Mouse (Mus musculus) frontal cortex, postnatal 36 days (tissue): ENCODE measurements around the gene Ptpn1.

Experiments
- DNase-seq, 2 experiments: peaks; one replicate each; pipeline ENCODE4 v3.0.0; 2022; ENCODE audit warnings: low spot score in 2 of 2

The Ptpn1 gene

GRCm38 (mm10) chr2:167931985-167932726, at the start of gene Ptpn1:
Ptpn1 (plus strand) TSS chr2:167932057.
- peak; percentile 97 to 98 for DNase-seq

- DNase-seq = no peak
Observed at GRCm38 (mm10) chr2:167886485-167886884, 45.4 kb upstream of the Ptpn1 start.

DNA sequence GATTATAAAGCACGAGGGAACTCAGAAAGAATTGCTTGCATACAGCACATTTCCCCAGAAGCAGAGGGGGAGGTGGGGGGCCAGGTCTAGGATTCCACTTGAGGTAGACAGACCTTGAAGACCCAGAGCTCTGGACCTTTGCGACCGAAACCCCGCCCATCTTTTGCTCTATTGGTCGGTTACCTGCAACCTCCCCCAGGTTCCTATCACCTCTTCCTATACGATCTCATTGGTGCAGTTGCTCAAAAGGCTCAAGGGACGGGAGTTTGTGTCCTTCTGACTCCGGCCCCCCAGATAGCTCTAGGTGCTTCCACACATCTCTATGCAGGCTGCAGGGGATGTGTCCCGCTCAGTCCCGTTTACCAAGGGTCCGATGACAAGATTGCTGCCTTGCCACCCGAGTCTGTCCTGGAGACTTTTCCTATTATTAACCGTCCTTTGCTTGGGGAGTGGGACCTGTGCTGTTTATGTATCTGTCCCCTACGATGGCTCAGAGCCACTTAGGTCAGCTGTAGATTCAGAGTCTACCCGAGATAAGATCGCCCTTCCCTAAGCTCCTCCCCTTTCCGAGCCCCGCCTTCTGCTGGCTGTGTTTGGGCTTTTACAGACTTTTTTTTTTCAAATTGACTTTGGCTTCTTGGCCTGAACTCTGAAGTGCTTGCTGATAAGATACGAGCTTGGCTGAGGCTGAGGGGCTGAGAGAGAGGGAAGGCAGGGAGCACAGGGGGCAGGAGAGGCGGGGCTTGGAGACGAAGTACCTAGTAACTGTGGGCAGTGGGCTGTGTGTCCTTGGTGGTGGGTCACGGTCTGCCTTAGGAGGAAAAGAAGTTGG, 44.1 kb upstream of the Ptpn1 start:
- no peak for DNase-seq

GRCm38 (mm10) chr2:167888834-167889233, 43.0 kb upstream of the Ptpn1 start:
- no peak for DNase-seq

DNA sequence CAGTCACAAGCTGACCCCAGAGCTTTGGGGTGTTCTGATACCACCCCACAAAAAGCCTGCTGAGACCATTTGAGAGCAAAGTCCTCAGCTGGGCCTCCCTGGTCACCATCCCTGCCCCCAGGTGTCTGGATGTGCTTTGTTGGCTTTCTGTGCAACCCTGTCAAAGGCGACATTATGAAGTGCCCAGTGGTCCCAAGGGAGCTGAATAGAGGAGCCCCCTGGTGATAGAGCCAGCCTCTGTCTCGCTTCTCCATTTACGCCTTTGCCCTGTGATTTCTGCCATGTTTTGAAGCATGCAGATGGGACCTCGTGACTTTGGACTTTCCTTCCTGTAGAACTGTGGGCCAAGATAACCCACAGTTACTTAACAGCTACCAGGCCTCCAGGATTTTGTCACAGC, 42.0 kb upstream of the Ptpn1 start:
- no peak for DNase-seq

GRCm38 (mm10) chr2:167891908-167892307, 39.9 kb upstream of the Ptpn1 start:
- DNase-seq = peak; percentile 29 to 43

DNA sequence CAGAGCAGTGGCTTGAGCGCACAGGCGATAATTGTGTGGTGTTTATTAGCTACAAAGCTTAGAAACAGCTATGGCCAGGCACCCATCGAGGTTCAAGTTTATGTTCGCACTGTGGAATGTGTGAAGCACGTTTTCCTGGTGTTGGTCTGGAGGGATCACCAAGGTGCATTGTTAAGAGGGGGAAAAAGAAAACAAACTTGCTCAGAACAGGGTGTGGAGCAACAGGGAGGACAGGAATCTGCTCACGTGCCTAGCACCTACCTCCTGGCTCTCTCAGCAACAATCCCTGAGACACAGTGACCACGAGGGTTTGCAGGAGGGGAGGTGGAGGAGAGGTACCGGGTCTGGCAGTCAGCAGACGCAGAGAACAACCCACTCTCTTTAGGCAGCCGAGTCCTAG, 38.2 kb upstream of the Ptpn1 start:
- DNase-seq = no peak

DNA sequence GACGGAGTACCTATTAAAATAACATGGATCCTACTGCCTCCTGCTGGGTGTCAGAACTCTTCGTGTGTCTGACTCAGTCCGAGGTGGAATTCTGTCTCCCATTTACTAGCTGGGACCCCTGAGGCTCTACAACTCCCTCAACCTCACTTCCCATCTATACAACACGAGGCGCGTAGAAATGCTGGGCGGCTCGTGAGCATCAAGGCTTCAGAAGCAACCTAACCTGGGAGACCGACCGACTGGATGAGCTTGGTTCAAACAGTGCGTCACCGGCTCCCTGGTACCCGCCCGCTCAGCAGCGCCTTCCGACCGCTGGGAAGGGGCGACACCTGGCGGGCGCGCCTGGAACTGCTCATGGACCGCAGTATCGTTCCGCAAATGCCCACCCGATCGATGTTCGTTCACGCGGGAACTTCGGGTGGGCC, 36.9 kb upstream of the Ptpn1 start:
- peak; percentile 85 to 86 for DNase-seq

GRCm38 (mm10) chr2:167897896-167898295, 34.0 kb upstream of the Ptpn1 start:
- DNase-seq = peak; percentile 31 to 33

- no peak for DNase-seq
Observed at GRCm38 (mm10) chr2:167899989-167900421, 31.9 kb upstream of the Ptpn1 start.

DNA sequence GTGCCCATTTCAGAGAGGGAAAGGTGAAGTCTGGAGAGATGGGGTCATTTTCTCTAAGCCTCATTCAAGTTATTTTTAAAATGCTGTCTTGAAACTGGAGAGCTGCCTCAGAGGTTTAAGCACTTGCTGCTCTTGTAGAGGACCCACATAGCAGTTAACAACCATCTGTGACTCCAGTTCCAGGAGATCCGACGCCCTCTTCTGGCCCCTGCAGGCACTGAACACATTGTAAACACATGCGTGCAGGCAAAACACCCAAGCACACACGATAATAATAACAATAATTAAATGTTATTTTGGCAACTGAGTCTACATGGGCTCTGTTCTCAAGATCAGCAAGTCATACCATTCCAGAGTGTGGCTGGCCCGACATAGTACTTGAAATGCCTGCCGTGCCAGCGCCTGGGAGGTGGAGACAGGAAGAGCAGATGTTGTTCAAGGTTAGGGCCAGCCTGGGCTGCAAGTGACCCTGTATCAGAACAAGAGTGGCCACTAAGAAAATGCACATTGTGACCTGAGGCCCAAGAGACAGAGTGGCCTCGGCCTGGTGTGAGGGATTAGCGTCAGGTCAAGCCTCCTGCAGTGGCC, 29.6 kb upstream of the Ptpn1 start:
- DNase-seq = no peak

DNA sequence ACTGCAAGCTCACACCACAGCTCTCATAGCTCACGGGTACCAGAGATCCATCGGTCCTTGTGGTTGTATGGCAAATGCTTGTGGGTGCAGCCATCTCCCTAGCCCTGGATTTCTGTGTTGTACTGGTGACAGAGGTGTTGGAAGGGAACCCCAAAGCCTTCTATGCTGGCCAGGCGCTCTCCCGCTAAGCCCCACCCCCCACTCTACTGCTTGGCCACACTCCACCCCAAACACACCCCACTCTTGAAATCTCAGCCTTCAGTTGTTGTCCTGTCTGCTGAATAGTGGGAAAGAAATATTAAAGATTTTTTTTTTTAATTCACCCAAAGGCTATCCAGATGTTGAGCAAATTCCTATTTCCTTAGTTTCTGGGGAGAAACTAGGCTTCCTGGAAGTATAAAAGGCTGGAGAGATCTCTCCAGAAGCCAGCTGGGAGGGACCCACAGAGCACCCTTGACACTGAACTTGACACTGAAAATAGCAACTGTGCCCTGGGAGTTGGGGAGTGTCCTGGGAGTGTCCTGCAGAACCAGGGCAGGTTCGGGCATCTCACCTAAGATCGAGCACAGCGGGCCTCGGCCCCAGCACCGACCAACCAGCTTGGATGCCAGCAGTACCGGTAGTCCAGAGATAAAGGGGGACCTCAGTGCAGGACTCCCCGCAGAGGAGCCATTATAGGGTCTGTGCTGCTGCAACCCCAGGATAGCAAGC, 28.5 kb upstream of the Ptpn1 start:
- no peak for DNase-seq

DNA sequence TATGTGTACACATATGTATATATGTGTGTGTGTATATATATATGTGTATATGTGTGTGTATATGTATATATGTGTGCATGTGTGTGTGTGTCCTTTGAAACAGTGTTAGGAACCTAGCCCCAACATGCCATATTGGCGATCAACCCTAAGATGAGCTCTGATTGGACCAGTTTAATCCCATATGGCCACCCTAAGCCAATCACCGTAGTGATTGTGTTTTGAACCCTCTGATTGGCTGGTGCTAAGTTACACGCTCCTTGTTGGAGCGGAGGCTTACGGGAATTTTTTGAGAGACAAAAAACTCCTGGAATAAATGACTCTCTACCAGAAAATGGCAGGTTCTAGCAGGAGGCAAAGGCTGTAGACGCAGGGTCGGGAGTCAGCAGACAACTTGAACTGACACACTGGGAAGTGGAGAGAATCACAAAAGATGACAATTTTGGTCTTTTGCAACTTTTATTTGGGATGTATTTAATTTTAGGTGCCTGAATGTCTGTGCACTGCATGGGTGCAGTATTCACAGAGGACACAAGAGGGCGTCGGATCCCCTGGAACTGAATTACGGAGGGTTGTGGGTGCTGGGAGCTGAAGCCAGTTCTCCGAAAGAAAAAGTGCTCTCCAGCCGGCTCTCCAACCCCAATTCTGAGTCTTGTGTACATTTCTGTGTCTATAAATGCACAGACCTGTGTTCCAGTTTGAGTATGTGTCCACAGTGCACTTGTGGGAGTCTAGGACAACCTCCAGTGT, 27.1 kb upstream of the Ptpn1 start:
- no peak for DNase-seq

- no peak for DNase-seq
Observed at GRCm38 (mm10) chr2:167905561-167905960, 26.3 kb upstream of the Ptpn1 start.

- no peak for DNase-seq
Observed at GRCm38 (mm10) chr2:167906729-167907128, 25.1 kb upstream of the Ptpn1 start.

DNA sequence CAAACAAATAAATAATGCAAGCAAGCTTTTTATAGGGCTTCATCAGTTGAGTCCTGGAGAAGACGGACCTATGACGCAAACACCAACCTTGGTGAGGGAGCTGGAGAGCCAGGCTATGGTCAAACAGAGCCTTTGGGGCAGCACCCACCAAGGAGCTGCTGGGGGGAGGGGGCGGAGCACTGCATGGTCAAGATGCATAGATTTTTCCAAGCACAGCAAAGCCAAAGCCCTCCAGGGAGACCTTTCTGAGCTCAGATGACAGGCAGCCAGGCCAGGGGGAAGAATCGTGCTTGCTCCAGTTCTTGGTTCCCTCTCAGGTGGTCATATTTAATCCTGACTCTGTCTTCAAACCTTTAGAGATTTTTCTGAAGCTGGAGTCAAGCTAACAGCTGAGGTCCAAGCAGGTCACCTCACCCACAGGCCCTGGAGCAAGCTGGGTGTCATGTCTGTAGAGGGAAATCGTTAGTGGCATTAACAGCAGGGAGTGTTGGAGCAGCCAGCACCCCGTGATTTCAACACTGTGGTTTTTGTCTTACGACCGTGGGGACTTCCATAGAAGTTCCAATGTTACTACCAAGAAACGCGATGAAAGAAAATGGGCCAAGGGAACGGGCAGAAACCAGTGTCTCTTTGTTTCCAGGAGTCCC, 22.2 kb upstream of the Ptpn1 start:
- no peak for DNase-seq

- no peak for DNase-seq
Observed at GRCm38 (mm10) chr2:167910178-167910540, 21.7 kb upstream of the Ptpn1 start.

GRCm38 (mm10) chr2:167911511-167911910, 20.3 kb upstream of the Ptpn1 start:
- no peak for DNase-seq

GRCm38 (mm10) chr2:167919081-167919480, 12.8 kb upstream of the Ptpn1 start:
- DNase-seq = no peak

GRCm38 (mm10) chr2:167920041-167920440, 11.8 kb upstream of the Ptpn1 start:
- no peak for DNase-seq
